Mouse (Mus musculus): ENCODE measurements around the gene Klhl42. TPM values are rescaled to one million over a fixed set of nuclear protein-coding genes. Genes with fewer than 3 reads are reported as not detected.

Klhl42 gene
- polyA plus RNA-seq, 1 experiment from 2014 or later = 12.7 TPM

GRCm38 (mm10) chr6:147076878-147077277, 14.3 kb upstream of the Klhl42 start:
- H3K4me1 ChIP-seq (ENCODE audit: control insufficient read depth, insufficient read depth, low read length) = no peaks in the 10 kb centered on the region
- DNase-seq (ENCODE audit: low spot score) (no peak), ATAC-seq (replicated peaks; ENCODE audit: insufficient number of reproducible peaks, low FRiP score, low TSS enrichment, low read depth) (no peak)
- WGBS = 83% methylated on average over 8 of the region's 8 CpGs
- no peaks in the 10 kb centered on the region for H3K36me3 ChIP-seq (replicated peaks; ENCODE audit: control insufficient read depth, insufficient read depth, low read depth, low read length)
- no peak overlapping the region for H3K9ac ChIP-seq (replicated peaks; ENCODE audit: low read length)
- H3K27ac ChIP-seq (replicated peaks; ENCODE audit: low read depth, low read length) = no peak overlapping the region
- H3K9me3 ChIP-seq (replicated peaks; ENCODE audit: control insufficient read depth, low read length) = no peaks in the 10 kb centered on the region
- no peak overlapping the region for H3K4me2 ChIP-seq (ENCODE audit: low read depth, low read length)
- no peak overlapping the region for H3K4me3 ChIP-seq (ENCODE audit: low read depth, low read length)
- no peaks in the 10 kb centered on the region for H3K27me3 ChIP-seq (ENCODE audit: control insufficient read depth, insufficient read depth, low read length)

GRCm38 (mm10) chr6:147079919-147080318, 11.3 kb upstream of the Klhl42 start:
- no peaks in the 10 kb centered on the region for H3K4me1 ChIP-seq (ENCODE audit: control insufficient read depth, insufficient read depth, low read length)
- H3K9me3 ChIP-seq (replicated peaks; ENCODE audit: control insufficient read depth, low read length) = no peaks in the 10 kb centered on the region
- no peak overlapping the region for H3K27ac ChIP-seq (replicated peaks; ENCODE audit: low read depth, low read length)
- no peak for DNase-seq (ENCODE audit: low spot score)
- WGBS = 94% methylated on average over 10 of the region's 10 CpGs
- no peak overlapping the region for H3K4me3 ChIP-seq (ENCODE audit: low read depth, low read length)
- H3K27me3 ChIP-seq (ENCODE audit: control insufficient read depth, insufficient read depth, low read length) = no peaks in the 10 kb centered on the region
- no peak overlapping the region for H3K4me2 ChIP-seq (ENCODE audit: low read depth, low read length)
- ATAC-seq (replicated peaks; ENCODE audit: insufficient number of reproducible peaks, low FRiP score, low TSS enrichment, low read depth) = no peak
- H3K36me3 ChIP-seq (replicated peaks; ENCODE audit: control insufficient read depth, insufficient read depth, low read depth, low read length) = no peaks in the 10 kb centered on the region
- no peak overlapping the region for H3K9ac ChIP-seq (replicated peaks; ENCODE audit: low read length)

GRCm38 (mm10) chr6:147085398-147086040, 5.7 kb upstream of the Klhl42 start:
- Histone ChIP-seq H3K27ac (replicated peaks; ENCODE audit: low read depth, low read length) (no peak overlapping the region), H3K4me2 (ENCODE audit: low read depth, low read length) (no peak overlapping the region), H3K36me3 (replicated peaks; ENCODE audit: control insufficient read depth, insufficient read depth, low read depth, low read length) (no peaks in the 10 kb centered on the region), H3K4me1 (ENCODE audit: control insufficient read depth, insufficient read depth, low read length) (no peaks in the 10 kb centered on the region; the same call in 1 of the 2 replicates), H3K27me3 (ENCODE audit: control insufficient read depth, insufficient read depth, low read length) (no peaks in the 10 kb centered on the region), H3K9ac (replicated peaks; ENCODE audit: low read length) (no peak overlapping the region), H3K4me3 (ENCODE audit: low read depth, low read length) (no peak overlapping the region), H3K9me3 (replicated peaks; ENCODE audit: control insufficient read depth, low read length) (no peaks in the 10 kb centered on the region)
- DNase-seq (ENCODE audit: low spot score) (no peak), ATAC-seq (replicated peaks; ENCODE audit: insufficient number of reproducible peaks, low FRiP score, low TSS enrichment, low read depth) (no peak)
- WGBS = 55% methylated on average over 7 of the region's 7 CpGs

GRCm38 (mm10) chr6:147086594-147087225, 4.5 kb upstream of the Klhl42 start, which contains the start of gene Mansc4:
Gene Mansc4 (minus strand): TSS chr6:147087032.
- no peaks in the 10 kb centered on the region for H3K9me3 ChIP-seq (replicated peaks; ENCODE audit: control insufficient read depth, low read length)
- 3% methylated on average over 20 of the region's 20 CpGs for WGBS
- DNase-seq (ENCODE audit: low spot score) = peak; percentile 70
- H3K9ac ChIP-seq (replicated peaks; ENCODE audit: low read length) = peak within 1 kb of the TSS; percentile 60
- H3K27me3 ChIP-seq (ENCODE audit: control insufficient read depth, insufficient read depth, low read length) = no peaks in the 10 kb centered on the region
- H3K4me2 ChIP-seq (ENCODE audit: low read depth, low read length) = peak within 1 kb of the TSS; percentile 53
- no peaks in the 10 kb centered on the region; the same call in 1 of the 2 replicates for H3K4me1 ChIP-seq (ENCODE audit: control insufficient read depth, insufficient read depth, low read length)
- ATAC-seq (replicated peaks; ENCODE audit: insufficient number of reproducible peaks, low FRiP score, low TSS enrichment, low read depth) = peak; percentile 21
- H3K4me3 ChIP-seq (ENCODE audit: low read depth, low read length) = peak within 1 kb of the TSS; percentile 22
- no peaks in the 10 kb centered on the region for H3K36me3 ChIP-seq (replicated peaks; ENCODE audit: control insufficient read depth, insufficient read depth, low read depth, low read length)
- H3K27ac ChIP-seq (replicated peaks; ENCODE audit: low read depth, low read length) = peak within 1 kb of the TSS; percentile 41; the same call in 1 of the 2 replicates

GRCm38 (mm10) chr6:147087736-147088135, 3.4 kb upstream of the Klhl42 start:
- 36% methylated on average over 6 of the region's 7 CpGs for WGBS
- ATAC-seq (replicated peaks; ENCODE audit: insufficient number of reproducible peaks, low FRiP score, low TSS enrichment, low read depth) = no peak
- Histone ChIP-seq H3K9ac (replicated peaks; ENCODE audit: low read length) (no peak overlapping the region), H3K36me3 (replicated peaks; ENCODE audit: control insufficient read depth, insufficient read depth, low read depth, low read length) (no peaks in the 10 kb centered on the region), H3K4me3 (ENCODE audit: low read depth, low read length) (no peak overlapping the region), H3K4me2 (ENCODE audit: low read depth, low read length) (no peak overlapping the region), H3K4me1 (ENCODE audit: control insufficient read depth, insufficient read depth, low read length) (no peaks in the 10 kb centered on the region; the same call in 1 of the 2 replicates), H3K27me3 (ENCODE audit: control insufficient read depth, insufficient read depth, low read length) (no peaks in the 10 kb centered on the region), H3K27ac (replicated peaks; ENCODE audit: low read depth, low read length) (no peak overlapping the region), H3K9me3 (replicated peaks; ENCODE audit: control insufficient read depth, low read length) (no peaks in the 10 kb centered on the region)
- no peak for DNase-seq (ENCODE audit: low spot score)

- Histone ChIP-seq H3K9me3 (replicated peaks; ENCODE audit: control insufficient read depth, low read length) (no peaks in the 10 kb centered on the region), H3K4me3 (ENCODE audit: low read depth, low read length) (no peak overlapping the region), H3K27me3 (ENCODE audit: control insufficient read depth, insufficient read depth, low read length) (no peaks in the 10 kb centered on the region), H3K4me2 (ENCODE audit: low read depth, low read length) (no peak overlapping the region), H3K9ac (replicated peaks; ENCODE audit: low read length) (no peak overlapping the region), H3K36me3 (replicated peaks; ENCODE audit: control insufficient read depth, insufficient read depth, low read depth, low read length) (no peaks in the 10 kb centered on the region), H3K4me1 (ENCODE audit: control insufficient read depth, insufficient read depth, low read length) (no peaks in the 10 kb centered on the region; the same call in 1 of the 2 replicates), H3K27ac (replicated peaks; ENCODE audit: low read depth, low read length) (no peak overlapping the region)
- ATAC-seq (replicated peaks; ENCODE audit: insufficient number of reproducible peaks, low FRiP score, low TSS enrichment, low read depth) (no peak), DNase-seq (ENCODE audit: low spot score) (no peak)
- WGBS = 76% methylated on average over 3 of the region's 3 CpGs
Observed at GRCm38 (mm10) chr6:147088517-147088916, 2.7 kb upstream of the Klhl42 start.

GRCm38 (mm10) chr6:147090191-147090590, 988 bp upstream of the Klhl42 start:
- no peak for DNase-seq (ENCODE audit: low spot score)
- 71% methylated on average over 5 of the region's 5 CpGs for WGBS

GRCm38 (mm10) chr6:147092136-147092535, 957 bp downstream of the Klhl42 start:
- Histone ChIP-seq H3K4me2 (ENCODE audit: low read depth, low read length) (peak overlapping the region; percentile 99), H3K27me3 (ENCODE audit: control insufficient read depth, insufficient read depth, low read length) (no peaks in the 10 kb centered on the region), H3K9ac (replicated peaks; ENCODE audit: low read length) (peak overlapping the region; percentile 78), H3K9me3 (replicated peaks; ENCODE audit: control insufficient read depth, low read length) (no peaks in the 10 kb centered on the region), H3K4me1 (ENCODE audit: control insufficient read depth, insufficient read depth, low read length) (no peaks in the 10 kb centered on the region), H3K27ac (replicated peaks; ENCODE audit: low read depth, low read length) (0 out of 2 replicates have a peak overlapping the region, but pooled peaks have one; percentile 54), H3K36me3 (replicated peaks; ENCODE audit: control insufficient read depth, insufficient read depth, low read depth, low read length) (no peaks in the 10 kb centered on the region), H3K4me3 (ENCODE audit: low read depth, low read length) (peak overlapping the region; percentile 53)
- ATAC-seq (replicated peaks; ENCODE audit: insufficient number of reproducible peaks, low FRiP score, low TSS enrichment, low read depth) = no peak
- no peak for DNase-seq (ENCODE audit: low spot score)
- 1% methylated on average over 15 of the region's 15 CpGs for WGBS

More at GRCm38 (mm10) chr6:147090191-147090590, 988 bp upstream of the Klhl42 start:
- Histone ChIP-seq H3K9ac (replicated peaks; ENCODE audit: low read length) (no peak overlapping the region), H3K4me1 (ENCODE audit: control insufficient read depth, insufficient read depth, low read length) (no peaks in the 10 kb centered on the region; the same call in 1 of the 2 replicates), H3K4me2 (ENCODE audit: low read depth, low read length) (no peak overlapping the region), H3K9me3 (replicated peaks; ENCODE audit: control insufficient read depth, low read length) (no peaks in the 10 kb centered on the region), H3K27ac (replicated peaks; ENCODE audit: low read depth, low read length) (no peak overlapping the region), H3K4me3 (ENCODE audit: low read depth, low read length) (no peak overlapping the region), H3K36me3 (replicated peaks; ENCODE audit: control insufficient read depth, insufficient read depth, low read depth, low read length) (no peaks in the 10 kb centered on the region), H3K27me3 (ENCODE audit: control insufficient read depth, insufficient read depth, low read length) (no peaks in the 10 kb centered on the region)
- no peak for ATAC-seq (replicated peaks; ENCODE audit: insufficient number of reproducible peaks, low FRiP score, low TSS enrichment, low read depth)

Data from embryonic facial prominence, embryonic 11.5 days (tissue).